Mouse (Mus musculus) ES-E14 (cell line): ENCODE measurements around the gene Sys1.

Experiments used
- ZC3H11A ChIP-seq: IDR thresholded peaks from 2 replicates; pipeline ENCODE4 v1.6.1; 2012; ENCODE audit warnings: low read depth, mild to moderate bottlenecking, inconsistent platforms, low read length, borderline replicate concordance
- ZNF384 ChIP-seq: IDR thresholded peaks from 2 replicates; pipeline ENCODE4 v1.6.1; 2012; ENCODE audit warnings: low read depth, low read length, inconsistent platforms

DNA sequence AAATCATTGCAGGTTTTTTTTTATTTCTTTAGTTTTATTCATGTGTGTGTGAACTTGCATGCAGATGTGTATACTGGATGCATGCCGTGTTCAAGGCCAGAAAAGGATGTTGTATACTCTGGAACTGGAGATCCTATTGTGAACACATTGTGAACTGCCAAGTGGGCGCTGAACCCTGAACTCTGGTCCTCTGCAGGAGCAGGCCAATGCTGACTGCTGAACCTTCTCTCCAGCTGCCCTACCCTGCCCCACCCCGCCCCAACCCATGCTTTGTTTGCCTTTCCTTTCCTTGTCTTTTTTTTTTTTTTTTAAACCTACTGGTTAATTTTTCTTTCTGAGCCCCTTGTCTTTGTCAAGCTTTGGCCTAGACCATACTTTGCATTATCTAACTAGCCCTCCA is 58.2 kb downstream of the Sys1 start:
- TF ChIP-seq ZNF384 (no peak), ZC3H11A (no peak)
